Mouse (Mus musculus): ENCODE results near the gene Chrm4.

Gene Chrm4

DNA sequence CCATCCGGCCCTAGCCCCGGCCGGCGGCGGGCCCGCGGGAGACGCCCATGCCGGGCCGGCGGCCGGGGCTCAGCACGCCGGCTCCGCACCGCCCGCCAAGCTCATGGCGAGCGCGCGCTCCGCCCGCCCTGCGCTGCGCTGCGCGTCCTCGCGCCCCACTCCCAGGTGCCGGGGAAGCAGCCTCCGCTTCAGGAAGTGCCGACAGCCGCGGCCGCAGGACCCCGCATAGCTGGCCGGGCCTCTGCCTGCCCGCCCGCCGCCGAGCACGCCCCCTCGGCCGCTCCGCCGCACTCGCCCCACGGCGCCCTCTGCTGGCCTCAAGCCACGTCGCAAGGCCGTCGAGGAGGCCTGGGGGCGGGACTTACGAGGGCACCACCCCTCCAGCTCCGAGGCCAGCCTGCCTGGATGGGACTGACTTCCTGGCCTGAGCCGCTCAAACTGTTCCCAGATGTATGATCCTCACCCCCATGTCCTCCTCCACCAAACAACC, 36.4 kb downstream of the Chrm4 start:
- DNase-seq, result peak; percentile 88 to 91

- DNase-seq, result no peak
Measured at GRCm38 (mm10) chr2:91964610-91965204, 37.7 kb downstream of the Chrm4 start.

- peak in 1 of 2 experiments; percentile 51 for DNase-seq
Measured at GRCm38 (mm10) chr2:91965417-91965816, 38.4 kb downstream of the Chrm4 start.

DNA sequence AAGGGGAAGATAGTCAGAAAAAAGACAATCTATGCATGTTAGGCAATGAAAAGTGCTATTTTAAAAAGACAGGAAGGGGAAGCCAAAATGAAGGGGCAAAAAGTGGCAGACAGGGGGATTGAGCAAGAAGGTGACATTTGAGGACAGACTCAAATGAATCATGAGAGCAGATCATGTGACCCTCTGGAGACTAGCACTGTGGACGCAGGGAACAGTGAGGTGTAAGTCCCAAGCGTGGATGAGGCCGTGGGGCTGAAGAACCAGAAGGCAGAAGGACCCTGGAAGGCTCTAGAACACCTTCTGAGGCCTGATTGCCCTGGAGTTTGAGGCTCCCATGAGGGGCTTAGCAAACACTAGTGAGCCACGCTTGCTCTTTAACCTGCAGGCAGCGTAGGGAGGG, 39.3 kb downstream of the Chrm4 start:
- no peak for DNase-seq

- DNase-seq, result no peak
Measured at GRCm38 (mm10) chr2:91967962-91968361, 40.9 kb downstream of the Chrm4 start.

- no peak for DNase-seq
Measured at GRCm38 (mm10) chr2:91971231-91972097, 44.4 kb downstream of the Chrm4 start.

- no peak for DNase-seq
Measured at GRCm38 (mm10) chr2:91972121-91972566, 45.1 kb downstream of the Chrm4 start.

GRCm38 (mm10) chr2:91973416-91974135, 46.5 kb downstream of the Chrm4 start:
- no peak for DNase-seq

DNA sequence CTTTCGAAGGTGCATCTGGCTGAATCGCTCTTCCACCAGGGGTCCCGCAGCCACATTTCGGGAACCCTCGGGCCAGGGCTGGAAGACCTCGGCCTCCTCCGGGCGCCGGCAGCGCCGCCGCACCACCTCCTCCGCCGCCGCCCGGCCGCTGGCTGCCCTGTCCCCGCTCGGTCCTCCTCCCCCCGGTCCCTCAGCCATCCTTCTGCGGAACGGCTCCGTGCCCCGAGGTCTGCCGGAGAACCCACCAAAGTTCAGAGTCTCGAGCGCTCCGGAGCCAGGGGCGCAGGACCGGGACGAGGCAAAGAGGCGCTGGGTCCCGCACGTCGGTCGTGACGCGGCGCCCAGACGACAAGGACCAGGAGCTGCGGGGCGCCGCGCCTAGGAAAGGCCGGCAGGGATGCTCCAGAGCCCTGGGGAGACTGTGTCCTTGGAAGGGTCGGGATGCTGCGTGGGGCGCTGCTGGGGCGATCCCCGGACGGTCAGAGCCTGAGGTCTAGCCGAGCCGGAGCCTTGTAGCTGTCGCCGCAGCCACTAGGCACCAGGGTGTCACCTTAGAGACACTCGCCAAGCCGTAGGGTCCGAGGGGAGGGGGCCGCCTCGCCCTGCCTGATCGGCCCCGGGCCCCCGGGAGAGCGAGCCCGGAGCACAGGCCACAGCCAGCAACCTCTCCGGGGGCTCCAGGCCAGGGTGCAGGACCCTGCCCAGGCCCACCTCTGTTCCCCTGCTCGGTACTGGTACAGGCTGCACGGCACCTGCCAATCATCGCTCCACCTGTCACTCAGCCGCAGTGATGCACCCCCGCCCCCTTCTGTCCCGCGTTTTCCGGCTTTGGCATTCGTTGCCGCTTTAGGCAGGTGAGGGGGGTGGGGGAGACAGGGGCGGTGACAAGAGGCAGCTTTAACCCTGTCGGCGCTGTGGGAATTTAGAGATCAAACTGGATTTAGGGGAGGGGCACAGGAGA, 48.8 kb downstream of the Chrm4 start, which contains the start of gene Dgkz:
TSS of gene Dgkz (minus strand) at position 284 of the 961 bp plus-strand sequence.
- peak; percentile 41 to 46 for DNase-seq

GRCm38 (mm10) chr2:91977960-91978359, 50.9 kb downstream of the Chrm4 start:
- DNase-seq, result no peak
